Mouse (Mus musculus) cerebellum, adult 8-10 months (tissue): ENCODE data around the gene Fhl2.

Experiments used
- DNase-seq: peaks from one replicate; pipeline ENCODE4 v3.0.0; 2022

The Fhl2 gene

DNA sequence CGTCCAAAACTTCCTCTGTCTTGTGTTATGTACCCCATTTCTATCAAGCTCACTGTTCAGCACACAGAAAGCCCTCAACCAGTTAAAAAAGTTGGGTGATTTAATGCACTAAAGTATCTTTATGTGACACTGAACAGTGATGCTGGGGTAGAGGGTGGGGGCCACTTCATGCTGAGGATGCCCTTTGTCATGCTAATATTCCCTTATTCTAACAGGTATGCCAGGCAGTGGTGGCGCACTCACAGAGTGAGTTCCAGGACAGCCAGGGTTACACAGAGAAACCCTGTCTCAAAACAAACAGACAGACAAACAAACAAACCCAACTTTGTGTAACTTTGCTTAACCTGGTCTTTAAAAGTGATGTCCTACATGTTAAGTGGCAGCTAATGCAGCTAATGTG, 102.6 kb downstream of the Fhl2 start:
- DNase-seq = no peak

DNA sequence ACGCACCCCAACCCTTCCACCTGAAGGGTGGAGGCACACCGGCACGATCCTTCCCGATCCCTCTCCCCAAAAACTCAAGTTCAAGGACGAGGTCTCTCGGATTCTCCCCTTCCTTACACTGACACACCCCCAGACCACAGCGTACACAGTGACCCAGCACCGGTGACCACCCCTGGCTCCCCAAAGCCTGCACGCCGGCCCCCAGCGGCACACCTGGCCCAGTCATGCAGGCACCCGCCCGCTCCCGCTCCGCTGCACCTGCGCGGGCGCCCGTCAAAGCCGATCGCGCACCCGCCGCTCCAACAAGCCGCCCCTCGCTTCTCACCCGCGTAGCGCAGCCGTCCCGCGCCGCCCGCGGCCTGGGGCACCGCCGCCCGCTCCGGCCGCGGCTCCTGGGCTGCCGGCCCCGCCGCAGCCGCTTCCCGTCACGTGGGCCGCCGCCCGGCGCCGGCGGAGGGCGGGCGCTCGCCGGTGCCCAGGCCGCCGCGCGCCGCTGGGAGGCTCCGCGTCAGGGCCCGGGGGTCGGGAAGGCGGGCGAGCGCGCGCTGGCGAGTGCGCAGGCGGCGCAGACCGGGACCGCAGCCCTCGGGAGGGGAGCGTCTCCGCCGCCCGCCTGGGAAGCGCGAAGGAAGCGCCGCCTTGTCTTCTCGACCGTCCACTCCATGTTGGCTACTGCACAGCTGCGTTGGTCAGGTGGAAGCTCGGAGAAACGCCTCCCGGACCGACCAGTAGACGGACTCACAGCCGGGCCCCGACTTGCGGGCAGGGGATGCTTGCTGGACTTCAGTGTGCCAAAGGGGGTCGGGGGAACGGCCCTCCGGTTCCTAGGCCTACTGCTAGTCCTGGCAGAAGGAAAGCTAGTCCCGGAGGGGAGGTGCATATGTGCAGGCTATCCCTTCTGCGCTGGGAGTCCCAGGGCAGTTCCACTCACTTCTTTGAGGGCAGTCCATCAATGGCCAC, 104.4 kb downstream of the Fhl2 start:
- peak; percentile 74 for DNase-seq

DNA sequence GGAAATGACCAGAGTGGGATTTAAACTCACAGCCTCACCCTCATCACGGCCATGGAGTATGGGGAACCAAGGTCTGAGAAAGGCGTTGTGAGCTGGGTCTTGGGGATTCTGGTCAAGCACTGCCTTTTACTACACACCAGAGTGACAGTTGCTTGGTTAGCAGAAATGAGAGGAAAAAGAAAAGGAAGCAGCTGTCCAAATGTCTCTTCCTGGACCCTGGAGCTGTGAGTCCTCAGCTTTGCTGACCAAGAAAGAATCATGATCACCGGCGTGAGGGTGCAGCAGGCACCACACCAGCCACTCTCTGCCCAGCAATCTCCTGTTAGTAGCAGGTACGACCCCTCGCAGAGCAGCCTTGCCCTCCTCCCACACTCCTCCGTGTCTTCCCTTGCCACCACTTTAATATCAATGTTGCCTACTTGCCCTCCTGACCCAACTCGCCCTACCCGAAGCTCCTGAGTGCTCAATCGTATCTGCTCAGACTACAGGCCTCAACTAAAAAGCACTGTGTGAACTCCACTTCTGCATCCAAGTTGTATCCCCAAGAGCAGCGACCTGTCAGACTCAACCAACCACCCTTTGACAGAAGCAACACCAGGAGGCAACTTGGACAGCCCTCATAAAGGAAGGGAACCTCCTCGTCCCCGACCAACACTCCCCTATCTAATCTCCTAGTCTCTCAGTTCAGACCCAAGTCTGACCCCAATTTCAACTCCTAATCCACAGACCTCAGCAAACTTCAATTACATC, 105.3 kb downstream of the Fhl2 start:
- no peak for DNase-seq

DNA sequence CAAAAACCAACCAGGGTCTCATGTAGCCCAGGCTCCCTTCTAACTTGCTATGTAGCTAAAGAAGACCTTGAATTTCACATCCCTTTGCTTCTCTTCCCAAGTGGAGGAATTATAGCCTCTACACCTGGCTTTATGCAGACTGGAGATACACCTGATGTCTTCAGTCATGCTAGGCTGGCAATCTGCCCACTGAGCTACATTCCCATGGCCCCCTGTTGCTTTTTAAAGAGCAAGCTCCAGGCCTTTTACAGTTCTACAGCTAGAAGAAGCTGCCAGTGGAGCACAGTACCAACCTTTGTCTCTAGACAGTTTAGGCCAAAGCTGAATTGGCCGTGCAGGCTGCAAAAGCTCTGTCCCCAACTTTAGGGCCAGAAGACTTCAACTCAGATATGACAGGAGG, 106.4 kb downstream of the Fhl2 start:
- DNase-seq = peak; percentile 23

DNA sequence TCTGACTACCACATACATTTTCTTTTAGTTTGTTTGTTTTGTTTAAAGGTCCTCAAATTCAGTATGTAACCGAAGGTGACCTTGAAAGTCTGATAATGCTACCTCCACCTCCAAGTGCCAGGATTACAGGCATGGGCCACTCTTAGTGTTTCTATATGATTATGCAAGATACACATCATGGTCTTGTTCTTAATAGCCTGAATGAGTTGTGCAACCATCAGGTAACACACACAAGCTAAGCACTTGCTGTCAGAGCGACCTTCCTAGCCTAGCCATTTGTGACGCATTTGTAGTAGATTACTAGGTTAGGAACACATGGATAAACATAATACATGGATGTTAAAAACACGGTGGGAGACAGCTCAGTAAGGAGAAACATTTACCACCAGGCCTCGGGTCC, 113.8 kb downstream of the Fhl2 start:
- DNase-seq = no peak

DNA sequence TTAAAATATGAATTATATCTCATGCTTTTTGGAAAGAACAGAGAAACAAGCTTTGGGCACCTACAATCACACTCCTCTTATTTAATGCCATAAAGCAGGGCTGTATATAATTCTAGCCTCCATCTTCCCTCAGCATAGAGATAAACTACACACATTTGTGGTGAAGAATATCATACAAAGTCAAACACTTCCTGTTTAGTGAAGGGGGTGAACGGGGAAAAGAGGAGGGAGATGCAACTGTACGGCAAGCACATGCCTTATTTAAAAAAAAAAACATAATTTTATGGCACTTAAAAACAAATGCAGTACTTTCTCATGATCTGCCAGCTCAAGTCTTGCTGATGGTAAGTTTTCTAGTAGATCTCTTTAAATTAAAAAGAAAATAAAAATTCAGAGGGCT, 118.7 kb downstream of the Fhl2 start:
- no peak for DNase-seq

DNA sequence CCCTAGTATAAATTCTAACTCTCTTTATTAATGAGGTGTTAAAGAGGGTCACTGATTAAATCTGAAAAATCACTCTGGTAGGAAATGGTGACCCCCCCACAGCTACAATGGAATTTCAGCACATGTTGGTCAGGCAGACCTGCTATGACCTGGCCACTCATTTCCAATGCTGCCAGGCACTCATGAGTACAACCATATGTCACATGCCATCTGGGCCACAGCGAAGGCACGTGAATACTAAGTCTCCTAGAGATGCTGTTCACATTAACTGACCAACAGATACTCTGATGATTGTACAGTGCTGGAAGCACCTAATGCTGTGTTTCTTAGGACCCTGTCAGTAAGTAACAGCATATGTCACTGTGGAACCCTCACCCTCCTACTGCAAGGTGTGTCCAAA, 122.0 kb downstream of the Fhl2 start:
- DNase-seq = peak; percentile 43
